Comparison of ENCODE assay signal across 26 mouse cellular contexts in genomic region chr13:63716498-63716897, GRCm38 (mm10).
DNase-seq lines count a peak whose midpoint lies in the region; ATAC-seq and TF ChIP-seq lines count a peak whose summit lies in the region.
"Had no signal": no experiment of that assay in that cellular context is flagged by ENCODE, and none has a peak within 500 bp of the region (broad histone marks: within the 10 kb centered on the region; RNA-seq: fewer than 3 reads in every experiment).

No protein-coding gene starts in this region.

- no peak overlapping the region for H3K4me2 ChIP-seq in hindbrain, postnatal 0 days (ENCODE audit: low read depth, low read length)
- no peak overlapping the region for H3K4me2 ChIP-seq in lung, embryonic 14.5 days
- H3K4me2 ChIP-seq in CH12.LX (ENCODE audit: insufficient read depth, low read depth, poor library complexity, severe bottlenecking): no peak overlapping the region
- H3K4me2 ChIP-seq: kidney, embryonic 15.5 days; neural tube, embryonic 12.5 days had no signal

- peak; percentile 71 for TF ChIP-seq RAD21 in CH12.LX (IDR thresholded peaks at IDR 0.05; ENCODE audit: low read depth, low read length)

- TF ChIP-seq EP300 in CH12.LX (IDR thresholded peaks at IDR 0.05; ENCODE audit: low read length): no peak

- no peaks in the 10 kb centered on the region for H3K36me3 ChIP-seq in hindbrain, postnatal 0 days (ENCODE audit: insufficient read depth, low read length)
- H3K36me3 ChIP-seq in hindbrain, embryonic 10.5 days: no peaks in the 10 kb centered on the region
- no peaks in the 10 kb centered on the region for H3K36me3 ChIP-seq in lung, embryonic 14.5 days (ENCODE audit: insufficient read depth)
- no peaks in the 10 kb centered on the region for H3K36me3 ChIP-seq in CH12.LX (replicated peaks in 1 of 2; ENCODE audit: control insufficient read depth in 1 of 2, insufficient read depth in 1 of 2, low read length in 1 of 2)
- H3K36me3 ChIP-seq: forebrain, embryonic 10.5 days; kidney, embryonic 15.5 days; neural tube, embryonic 12.5 days had no signal

- TF ChIP-seq POLR2A in CH12.LX (IDR thresholded peaks at IDR 0.05; ENCODE audit: low read depth, low read length): no peak

- H3K9me3 ChIP-seq in hindbrain, postnatal 0 days (ENCODE audit: low read length): 0 out of 2 replicates have a peak, but pooled peaks cover 3% of the 10 kb centered on the region
- 0 out of 2 replicates have a peak, but pooled peaks cover 8% of the 10 kb centered on the region for H3K9me3 ChIP-seq in hindbrain, embryonic 10.5 days
- no peaks in the 10 kb centered on the region for H3K9me3 ChIP-seq in lung, embryonic 14.5 days (ENCODE audit: low read depth, low read length)
- H3K9me3 ChIP-seq in CH12.LX (replicated peaks; ENCODE audit: low read length): peaks cover 8% of the 10 kb centered on the region
- H3K9me3 ChIP-seq: forebrain, embryonic 10.5 days had no signal

- in situ Hi-C loops in CH12.LX (cut with MboI; ENCODE audit: low pct_ligation_motif_present, low pct_unique_long_range_greater_than_20kb, low sequenced_read_pairs) (loop anchor here (25.0 kb wide), 1 partner anchor 321 kb away; no protein-coding TSS in a partner anchor), Patski (cut with MboI; ENCODE audit: low pct_unique_long_range_greater_than_20kb) (no loop called here)

- no peak for ATAC-seq in hindbrain, postnatal 0 days
- no peak for ATAC-seq in lung, embryonic 14.5 days (ENCODE audit: insufficient read depth)
- no peak for ATAC-seq in Patski
- ATAC-seq: forebrain, postnatal 0 days; hindbrain, embryonic 16.5 days had no signal

- dilution Hi-C loops in CH12.LX (cut with MboI; ENCODE audit: extremely low pct_ligation_motif_present, extremely low pct_unique_long_range_greater_than_20kb, low sequenced_read_pairs): no loop called here

- H3K79me2 ChIP-seq in CH12.LX (replicated peaks; ENCODE audit: control insufficient read depth, extremely low read depth, insufficient read depth, poor library complexity, severe bottlenecking): no peaks in the 10 kb centered on the region

- DNase-seq in hindbrain, postnatal 0 days (ENCODE audit: low spot score): no peak
- DNase-seq in hindbrain, embryonic 10.5 days (ENCODE audit: low spot score): no peak
- no peak for DNase-seq in lung, embryonic 14.5 days
- no peak for DNase-seq in lung, postnatal 14 days
- DNase-seq in CH12.LX (ENCODE audit: extremely low read depth): peak; percentile 34
- DNase-seq in Patski (ENCODE audit: low read depth, low spot score): no peak
- DNase-seq in layer of hippocampus, adult 11-12 months (ENCODE audit: low spot score): no peak
- no peak for DNase-seq in heart, adult 9 months (ENCODE audit: low spot score in 2 of 2)
- DNase-seq: adrenal gland, postnatal 10 days; cerebellum, adult 8-10 months; cerebellum, postnatal 36 days; embryo, embryonic 11 days; forebrain, postnatal 0 days; gastrocnemius, postnatal 36 days; kidney, adult 11 months; layer of hippocampus, postnatal 36 days; midbrain, embryonic 14.5 days; retina, postnatal 1 day; right cerebral cortex, postnatal 25 days; spleen, adult 18-20 months; thymus, postnatal 25 days had no signal

- no peaks in the 10 kb centered on the region for H3K27me3 ChIP-seq in hindbrain, postnatal 0 days (ENCODE audit: insufficient read depth, low read length)
- H3K27me3 ChIP-seq in hindbrain, embryonic 10.5 days (ENCODE audit: insufficient read depth, poor library complexity, severe bottlenecking): no peaks in the 10 kb centered on the region
- no peaks in the 10 kb centered on the region for H3K27me3 ChIP-seq in lung, embryonic 14.5 days (ENCODE audit: insufficient read depth, low read length)
- no peaks in the 10 kb centered on the region for H3K27me3 ChIP-seq in CH12.LX (replicated peaks)
- H3K27me3 ChIP-seq in Patski: no peaks in the 10 kb centered on the region
- H3K27me3 ChIP-seq: kidney, embryonic 15.5 days; neural tube, embryonic 12.5 days had no signal

- TF ChIP-seq CTCF in hindbrain, postnatal 0 days (IDR thresholded peaks at IDR 0.05; ENCODE audit: low read depth): 0 out of 2 replicates have a peak, but pooled peaks have one; percentile 6
- peak; percentile 33; the same call in 1 of the 2 replicates for TF ChIP-seq CTCF in lung, embryonic 14.5 days (IDR thresholded peaks at IDR 0.05; ENCODE audit: low read depth)
- TF ChIP-seq CTCF in CH12.LX (conservative IDR thresholded peaks at IDR 0.05 in 1 of 2, IDR thresholded peaks at IDR 0.05 in 1 of 2; ENCODE audit: low read depth in 2 of 2, low read length in 2 of 2): peak in 1 of 2 experiments; percentile 62; a peak in 2 of 4 replicates
- TF ChIP-seq CTCF in Patski (IDR thresholded peaks at IDR 0.05): peak; percentile 49

- 94% methylated on average over 1 of the region's 1 CpGs for WGBS in hindbrain, postnatal 0 days
- WGBS in hindbrain, embryonic 10.5 days: 83% methylated on average over 1 of the region's 1 CpGs
- 79% methylated on average over 1 of the region's 1 CpGs for WGBS in lung, embryonic 14.5 days

- peaks cover 10% of the 10 kb centered on the region; the same call in 1 of the 2 replicates for H3K4me1 ChIP-seq in hindbrain, postnatal 0 days (ENCODE audit: insufficient read depth, low read length)
- H3K4me1 ChIP-seq in hindbrain, embryonic 10.5 days (replicated peaks): peaks cover 13% of the 10 kb centered on the region
- H3K4me1 ChIP-seq in lung, embryonic 14.5 days (ENCODE audit: insufficient read depth): peaks cover 41% of the 10 kb centered on the region
- peaks cover 6 to 41% of the 10 kb centered on the region in 2 experiments; a peak in 3 of 4 replicates for H3K4me1 ChIP-seq in CH12.LX (ENCODE audit: control insufficient read depth in 1 of 2, insufficient read depth in 2 of 2)

- CTCF ChIA-PET in Patski (lab: Charles Lee): interaction anchor here (1.2 kb wide), 1 partner anchor 20 kb away, joined by 3 read pairs; no protein-coding TSS in a partner anchor

- POLR2A ChIA-PET in Patski (lab: Charles Lee): no interaction called here

- no peak overlapping the region for H3K4me3 ChIP-seq in hindbrain, postnatal 0 days (ENCODE audit: low read length)
- H3K4me3 ChIP-seq in hindbrain, embryonic 10.5 days: no peak overlapping the region
- no peak overlapping the region for H3K4me3 ChIP-seq in lung, embryonic 14.5 days (ENCODE audit: low read depth, low read length)
- H3K4me3 ChIP-seq in CH12.LX (replicated peaks in 1 of 3; ENCODE audit: low read depth in 2 of 3, low read length in 2 of 3, poor library complexity in 1 of 3): no peak overlapping the region
- H3K4me3 ChIP-seq: forebrain, embryonic 10.5 days; kidney, embryonic 15.5 days; neural tube, embryonic 12.5 days had no signal

- no peak overlapping the region for H3K27ac ChIP-seq in hindbrain, postnatal 0 days
- H3K27ac ChIP-seq in hindbrain, embryonic 10.5 days: no peak overlapping the region
- peak overlapping the region; percentile 79 for H3K27ac ChIP-seq in lung, embryonic 14.5 days (ENCODE audit: low read depth)
- H3K27ac ChIP-seq in CH12.LX (ENCODE audit: insufficient read depth, low read depth): no peak overlapping the region
- H3K27ac ChIP-seq: forebrain, embryonic 10.5 days; kidney, embryonic 15.5 days; liver, embryonic 14.5 days; neural tube, embryonic 12.5 days had no signal

- no peak overlapping the region for H3K9ac ChIP-seq in hindbrain, postnatal 0 days (replicated peaks; ENCODE audit: low read length)
- no peak overlapping the region for H3K9ac ChIP-seq in lung, embryonic 14.5 days
- no peak overlapping the region for H3K9ac ChIP-seq in CH12.LX (ENCODE audit: insufficient read depth, low read depth)
- H3K9ac ChIP-seq: forebrain, postnatal 0 days; kidney, embryonic 15.5 days; liver, embryonic 14.5 days; neural tube, embryonic 12.5 days had no signal

TF ChIP-seq in CH12.LX, 34 proteins besides CTCF, POLR2A, EP300 and RAD21:
- TF ChIP-seq MEF2A (IDR thresholded peaks at IDR 0.05; ENCODE audit: borderline replicate concordance, low read depth, low read length): 0 out of 2 replicates have a peak, but pooled peaks have one; percentile 24
- no peak for TF ChIP-seq TCF12 (IDR thresholded peaks at IDR 0.05; ENCODE audit: low read depth, low read length)
- peak; percentile 42; the same call in 1 of the 2 replicates for TF ChIP-seq ZC3H11A (IDR thresholded peaks at IDR 0.05; ENCODE audit: low read depth, low read length)
- TF ChIP-seq BHLHE40 (IDR thresholded peaks at IDR 0.05; ENCODE audit: low read depth, low read length): no peak
- no peak for TF ChIP-seq JUN (IDR thresholded peaks at IDR 0.05; ENCODE audit: insufficient read depth, low read depth, low read length)
- no peak for TF ChIP-seq GABPA (IDR thresholded peaks at IDR 0.05; ENCODE audit: insufficient replicate concordance, low read depth, low read length)
- peak; percentile 70 for TF ChIP-seq SMC3 (IDR thresholded peaks at IDR 0.05; ENCODE audit: low read depth, low read length)
- no peak for TF ChIP-seq MAZ (IDR thresholded peaks at IDR 0.05; ENCODE audit: low read depth, low read length)
- TF ChIP-seq TBP (conservative IDR thresholded peaks at IDR 0.05; ENCODE audit: low read depth, low read length): no peak
- no peak for TF ChIP-seq MXI1 (IDR thresholded peaks at IDR 0.05; ENCODE audit: low read depth, low read length)
- TF ChIP-seq MYC (IDR thresholded peaks at IDR 0.05; ENCODE audit: low read depth, low read length): no peak
- no peak for TF ChIP-seq NELFE (IDR thresholded peaks at IDR 0.05; ENCODE audit: low read depth, low read length)
- no peak for TF ChIP-seq NRF1 (IDR thresholded peaks at IDR 0.05; ENCODE audit: low read depth, low read length)
- TF ChIP-seq CHD2 (IDR thresholded peaks at IDR 0.05; ENCODE audit: low read length): no peak
